Mouse (Mus musculus): ENCODE measurements around the gene Rhou.

GRCm38 (mm10) chr8:123697329-123697728, 43.6 kb downstream of the Rhou start:
- TF ChIP-seq MAX (IDR thresholded peaks at IDR 0.05; ENCODE audit: low read length) (no peak), CHD2 (IDR thresholded peaks at IDR 0.05; ENCODE audit: low read length) (no peak), POLR2A (IDR thresholded peaks at IDR 0.05; ENCODE audit: low read depth, low read length) (no peak), ZKSCAN1 (IDR thresholded peaks at IDR 0.05; ENCODE audit: borderline replicate concordance, low read depth, low read length) (no peak), MYC (IDR thresholded peaks at IDR 0.05; ENCODE audit: low read depth, low read length) (no peak), MAZ (IDR thresholded peaks at IDR 0.05; ENCODE audit: low read depth, low read length) (no peak), ETS1 (conservative IDR thresholded peaks at IDR 0.05; ENCODE audit: low read depth, low read length) (no peak), JUN (IDR thresholded peaks at IDR 0.05; ENCODE audit: insufficient read depth, low read depth, low read length) (no peak), E2F4 (IDR thresholded peaks at IDR 0.05; ENCODE audit: insufficient replicate concordance, low read depth, low read length) (no peak), USF1 (IDR thresholded peaks at IDR 0.05; ENCODE audit: low read depth, low read length) (no peak), CTCF (conservative IDR thresholded peaks at IDR 0.05 in 1 of 2, IDR thresholded peaks at IDR 0.05 in 1 of 2; ENCODE audit: low read depth in 2 of 2, low read length in 2 of 2) (no peak)

Data from CH12.LX (cell line).